Mouse (Mus musculus) kidney, embryonic 15.5 days (tissue): Measurements from ENCODE around the gene Nmt2. TPM values are rescaled to one million over a fixed set of nuclear protein-coding genes. Genes with fewer than 3 reads are reported as not detected.

ENCODE experiments used
- ATAC-seq: fragments of 200-750 bp; cut with Nextera tagmentation; replicated peaks from 2 replicates; pipeline ENCODE4 v1.8.0; 2017; ENCODE audit warnings: moderate TSS enrichment; ENCODE audit not compliant: low FRiP score
- H3K27ac ChIP-seq: fragments of 300-500 bp; sonication (generic); 2 replicates; pipeline ENCODE4 v1.5.1; 2015; ENCODE audit warnings: mild to moderate bottlenecking, inconsistent platforms
- H3K27me3 ChIP-seq: fragments of 300-500 bp; sonication (generic); 2 replicates; pipeline ENCODE4 v1.6.1; 2015; ENCODE audit warnings: inconsistent platforms
- H3K36me3 ChIP-seq: fragments of 300-500 bp; sonication (generic); 2 replicates; pipeline ENCODE4 v1.6.1; 2015; ENCODE audit warnings: inconsistent platforms
- H3K4me1 ChIP-seq: fragments of 300-500 bp; sonication (generic); 2 replicates; pipeline ENCODE4 v1.6.1; 2015; ENCODE audit warnings: inconsistent platforms
- H3K4me2 ChIP-seq: fragments of 300-500 bp; sonication (generic); 2 replicates; pipeline ENCODE4 v1.6.1; 2015; ENCODE audit warnings: moderate library complexity, mild to moderate bottlenecking, inconsistent platforms
- H3K4me3 ChIP-seq: fragments of 300-500 bp; sonication (generic); replicated peaks from 2 replicates; pipeline ENCODE4 v1.5.1; 2015; ENCODE audit warnings: mild to moderate bottlenecking, inconsistent platforms
- H3K9ac ChIP-seq: fragments of 300-500 bp; sonication (generic); 2 replicates; pipeline ENCODE4 v1.6.1; 2015; ENCODE audit warnings: mild to moderate bottlenecking, inconsistent platforms
- H3K9me3 ChIP-seq: fragments of 300-500 bp; sonication (generic); replicated peaks from 2 replicates; pipeline ENCODE4 v1.6.1; 2016; ENCODE audit warnings: inconsistent platforms
- WGBS: fragments of 180-500 bp; shearing (Covaris S2); methylation state at CpG from one replicate; pipeline ENCODE4 v1.1.7; 2015; ENCODE audit warnings: mixed read lengths; 5-methylcytosine and 5-hydroxymethylcytosine counted together
- polyA plus RNA-seq: library from polyadenylated mRNA; unstranded; fragments of >200 nt; fragmentation: Nextera tagmentation; extraction: Ambion mirVana; gene quantifications from 2 replicates; pipeline ENCODE4 v1.2.1, GENCODE M21; 2015

Nmt2 gene
- polyA plus RNA-seq, 1 experiment from 2014 or later = 44.6 TPM

- H3K27me3 ChIP-seq = no peaks in the 10 kb centered on the region; the same call in 1 of the 2 replicates
- no peak overlapping the region for H3K4me2 ChIP-seq
- no peak overlapping the region for H3K27ac ChIP-seq
- no peaks in the 10 kb centered on the region for H3K9me3 ChIP-seq
- H3K9ac ChIP-seq = no peak overlapping the region
- H3K4me3 ChIP-seq = no peak overlapping the region
- H3K4me1 ChIP-seq = no peaks in the 10 kb centered on the region
- WGBS = 76% methylated on average over 4 of the region's 4 CpGs
- no peaks in the 10 kb centered on the region for H3K36me3 ChIP-seq
- no peak for ATAC-seq
Measured at GRCm38 (mm10) chr2:3365127-3365526, 81.1 kb downstream of the Nmt2 start.

Other genes with a start within 250 kb of the Nmt2 start
- gene Fam171a1, start 170.0 kb upstream of the Nmt2 start, polyA plus RNA-seq = 53.5 and 57.1 TPM in 2 replicates
- gene Rpp38, start 48.4 kb downstream of the Nmt2 start, polyA plus RNA-seq = 19.9 and 20.3 TPM in 2 replicates
- 0.65 and 1.0 TPM in 2 replicates for gene Acbd7, start 52.0 kb downstream of the Nmt2 start, polyA plus RNA-seq
- not detected in 2 replicates for gene Olah, start 113.0 kb downstream of the Nmt2 start, polyA plus RNA-seq
- not detected in 2 replicates for gene Meig1, start 138.4 kb downstream of the Nmt2 start, polyA plus RNA-seq
- gene Dclre1c, start 139.9 kb downstream of the Nmt2 start, polyA plus RNA-seq = 6.5 and 6.9 TPM in 2 replicates
- 18.5 and 21.5 TPM in 2 replicates for gene Suv39h2, start 190.8 kb downstream of the Nmt2 start, polyA plus RNA-seq
- 5.8 TPM in 2 replicates for gene Gm45902, start 228.6 kb downstream of the Nmt2 start, polyA plus RNA-seq
- gene Hspa14, start 228.6 kb downstream of the Nmt2 start, polyA plus RNA-seq = 116 and 118 TPM in 2 replicates
- gene Cdnf, start 228.8 kb downstream of the Nmt2 start, polyA plus RNA-seq = 0.12 and 0.19 TPM in 2 replicates